Mouse (Mus musculus): ENCODE results near the gene Hoxd11.
A peak's percentile ranks its signal among the peaks of the same experiment; 100 is the strongest.

- TF ChIP-seq CTCF (IDR thresholded peaks at IDR 0.05; ENCODE audit: borderline replicate concordance, insufficient read depth, low read length), result peak; percentile 32; the same call in 1 of the 2 replicates
- TF ChIP-seq POLR2A (IDR thresholded peaks at IDR 0.05; ENCODE audit: low read depth, low read length), result no peak
These were observed 15.9 kb upstream of the Hoxd11 start for GRCm38 (mm10) chr2:74663291-74663925.
